Mouse (Mus musculus) hindbrain, embryonic 11.5 days (tissue): ENCODE results near the gene Morn5. TPM values are rescaled to one million over a fixed set of nuclear protein-coding genes. Genes with fewer than 3 reads are reported as not detected.

ENCODE experiments used
- ATAC-seq: fragments of 200-750 bp; cut with Nextera tagmentation; 2 replicates; pipeline ENCODE4 v1.8.0; 2017; ENCODE audit warnings: mild to moderate bottlenecking, moderate TSS enrichment, moderate library complexity; ENCODE audit not compliant: low FRiP score
- DNase-seq: peaks from one replicate; pipeline ENCODE4 v3.0.0-alpha.2; 2015; ENCODE audit warnings: low spot score
- H3K27ac ChIP-seq: fragments of 300-500 bp; sonication (generic); 2 replicates; pipeline ENCODE4 v1.5.1; 2014; ENCODE audit warnings: mild to moderate bottlenecking, low read depth, low read length
- H3K27me3 ChIP-seq: fragments of 300-500 bp; sonication (generic); 2 replicates; pipeline ENCODE4 v1.6.1; 2014; ENCODE audit warnings: mild to moderate bottlenecking, low read length, moderate library complexity, mixed read lengths; ENCODE audit not compliant: control insufficient read depth, insufficient read depth
- H3K36me3 ChIP-seq: fragments of 300-500 bp; sonication (generic); 2 replicates; pipeline ENCODE4 v1.6.1; 2014; ENCODE audit warnings: mild to moderate bottlenecking, low read length, moderate library complexity, mixed read lengths; ENCODE audit not compliant: control insufficient read depth, insufficient read depth
- H3K4me1 ChIP-seq: fragments of 300-500 bp; sonication (generic); replicated peaks from 2 replicates; pipeline ENCODE4 v1.6.1; 2014; ENCODE audit warnings: low read length, mixed read lengths; ENCODE audit not compliant: control insufficient read depth, insufficient read depth
- H3K4me2 ChIP-seq: fragments of 300-500 bp; sonication (generic); replicated peaks from 2 replicates; pipeline ENCODE4 v1.6.1; 2014; ENCODE audit warnings: mild to moderate bottlenecking, low read depth, low read length
- H3K4me3 ChIP-seq: fragments of 300-500 bp; sonication (generic); 2 replicates; pipeline ENCODE4 v1.5.1; 2014; ENCODE audit warnings: low read depth, low read length
- H3K9ac ChIP-seq: fragments of 300-500 bp; sonication (generic); 2 replicates; pipeline ENCODE4 v1.6.1; 2014; ENCODE audit warnings: low read depth, low read length
- H3K9me3 ChIP-seq: fragments of 300-500 bp; sonication (generic); 2 replicates; pipeline ENCODE4 v1.6.1; 2016; ENCODE audit warnings: low read length; ENCODE audit not compliant: control insufficient read depth
- WGBS: fragments of 180-500 bp; shearing (Covaris S2); extraction: QIAGEN DNeasy Blood & Tissue Kit; methylation state at CpG from one replicate; pipeline ENCODE4 v1.1.7; 2014; 5-methylcytosine and 5-hydroxymethylcytosine counted together
- polyA plus RNA-seq: library from polyadenylated mRNA; unstranded; fragments of >200 nt; fragmentation: Nextera tagmentation; extraction: Ambion mirVana; gene quantifications from 2 replicates; pipeline ENCODE4 v1.2.1, GENCODE M21; 2014

The Morn5 gene
- polyA plus RNA-seq, 1 experiment from 2014 or later, result 3.6 TPM

- peak; percentile 46 for DNase-seq
- H3K4me1 ChIP-seq, result peaks cover 8% of the 10 kb centered on the region; the same call in 1 of the 2 replicates
- peaks cover 95% of the 10 kb centered on the region for H3K27me3 ChIP-seq
- H3K9me3 ChIP-seq, result no peaks in the 10 kb centered on the region
- H3K4me3 ChIP-seq, result no peak overlapping the region
- no peak overlapping the region for H3K9ac ChIP-seq
- no peak for ATAC-seq
- WGBS, result 4% methylated on average over 31 of the region's 31 CpGs
- H3K27ac ChIP-seq, result no peak overlapping the region
- H3K36me3 ChIP-seq, result no peaks in the 10 kb centered on the region
- no peak overlapping the region for H3K4me2 ChIP-seq
Observed at GRCm38 (mm10) chr2:36093914-36094475, 44.7 kb downstream of the Morn5 start.

DNA sequence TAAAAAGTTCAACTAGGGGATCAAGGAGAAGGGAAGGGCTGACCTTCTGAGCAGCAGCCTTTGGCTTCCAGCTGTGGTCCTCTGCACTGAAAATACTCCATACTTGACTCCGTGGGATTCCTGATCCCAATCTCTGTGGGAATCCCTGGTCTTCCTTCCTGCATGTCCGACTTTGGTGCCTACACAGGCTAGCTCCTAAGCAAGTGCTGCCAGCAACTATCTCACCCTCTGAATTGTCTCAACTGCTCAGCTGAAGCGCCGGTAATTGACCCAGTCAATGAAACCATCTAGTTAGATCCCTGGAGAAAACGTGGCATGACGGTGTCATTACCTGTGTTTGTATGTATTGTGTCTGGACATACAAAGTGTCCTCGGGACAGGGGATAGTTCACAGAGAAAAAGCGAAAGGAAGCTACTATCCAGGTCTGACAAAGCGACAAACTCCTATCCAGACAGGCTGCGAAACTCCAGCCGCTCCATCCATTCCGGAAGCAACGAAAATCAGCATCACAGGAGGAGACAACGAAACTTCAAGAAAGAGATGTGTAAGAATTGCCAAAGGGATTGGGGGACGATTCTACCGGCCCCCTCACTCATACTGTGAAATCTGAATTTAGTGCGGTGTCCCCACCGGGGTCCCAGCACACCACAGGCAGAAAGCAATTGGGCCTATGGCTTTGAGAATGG lies 48.0 kb downstream of the Morn5 start:
- Histone ChIP-seq H3K9ac (no peak overlapping the region), H3K27me3 (peaks cover 98% of the 10 kb centered on the region), H3K36me3 (no peaks in the 10 kb centered on the region), H3K4me1 (0 out of 2 replicates have a peak, but pooled peaks cover 2% of the 10 kb centered on the region), H3K27ac (no peak overlapping the region), H3K4me2 (no peak overlapping the region), H3K4me3 (no peak overlapping the region), H3K9me3 (no peaks in the 10 kb centered on the region)
- no peak for ATAC-seq
- peak; percentile 61 for DNase-seq
- 2% methylated on average over 18 of the region's 18 CpGs for WGBS

- Histone ChIP-seq H3K4me3 (no peak overlapping the region), H3K4me2 (no peak overlapping the region), H3K4me1 (peaks cover 4% of the 10 kb centered on the region; the same call in 1 of the 2 replicates), H3K27me3 (peaks cover 98% of the 10 kb centered on the region), H3K27ac (no peak overlapping the region), H3K9me3 (no peaks in the 10 kb centered on the region), H3K9ac (no peak overlapping the region), H3K36me3 (no peaks in the 10 kb centered on the region)
- WGBS, result under 1% methylated on average over 5 of the region's 5 CpGs
- DNase-seq (peak; percentile 32), ATAC-seq (no peak)
Observed at GRCm38 (mm10) chr2:36098021-36098420, 48.8 kb downstream of the Morn5 start.

- ATAC-seq, result no peak
- WGBS, result 2% methylated on average over 6 of the region's 6 CpGs
Observed at GRCm38 (mm10) chr2:36099739-36100138, 50.5 kb downstream of the Morn5 start.

GRCm38 (mm10) chr2:36101866-36102558 lies 52.8 kb downstream of the Morn5 start:
- no peak overlapping the region for H3K4me2 ChIP-seq
- H3K36me3 ChIP-seq, result no peaks in the 10 kb centered on the region
- ATAC-seq, result no peak
- no peak overlapping the region for H3K27ac ChIP-seq
- no peak overlapping the region for H3K4me3 ChIP-seq
- no peak overlapping the region for H3K9ac ChIP-seq
- WGBS, result 2% methylated on average over 28 of the region's 28 CpGs
- peaks cover 99% of the 10 kb centered on the region for H3K27me3 ChIP-seq
- DNase-seq, result peak; percentile 68
- H3K9me3 ChIP-seq, result no peaks in the 10 kb centered on the region
- peaks cover 14% of the 10 kb centered on the region for H3K4me1 ChIP-seq

More at GRCm38 (mm10) chr2:36099739-36100138, 50.5 kb downstream of the Morn5 start:
- Histone ChIP-seq H3K36me3 (no peaks in the 10 kb centered on the region), H3K27ac (no peak overlapping the region), H3K9me3 (no peaks in the 10 kb centered on the region), H3K4me3 (no peak overlapping the region), H3K4me1 (peaks cover 11% of the 10 kb centered on the region), H3K27me3 (peaks cover 99% of the 10 kb centered on the region), H3K9ac (no peak overlapping the region), H3K4me2 (no peak overlapping the region)
- peak; percentile 30 for DNase-seq

GRCm38 (mm10) chr2:36102559-36102946 lies 53.3 kb downstream of the Morn5 start:
- peaks cover 99% of the 10 kb centered on the region for H3K27me3 ChIP-seq
- H3K9ac ChIP-seq, result no peak overlapping the region
- peaks cover 14% of the 10 kb centered on the region for H3K4me1 ChIP-seq
- H3K4me2 ChIP-seq, result peak overlapping the region; percentile 11; the same call in 1 of the 2 replicates
- WGBS, result under 1% methylated on average over 21 of the region's 21 CpGs
- no peak overlapping the region for H3K27ac ChIP-seq
- DNase-seq (no peak), ATAC-seq (no peak)
- H3K4me3 ChIP-seq, result no peak overlapping the region
- H3K9me3 ChIP-seq, result no peaks in the 10 kb centered on the region
- no peaks in the 10 kb centered on the region for H3K36me3 ChIP-seq

DNA sequence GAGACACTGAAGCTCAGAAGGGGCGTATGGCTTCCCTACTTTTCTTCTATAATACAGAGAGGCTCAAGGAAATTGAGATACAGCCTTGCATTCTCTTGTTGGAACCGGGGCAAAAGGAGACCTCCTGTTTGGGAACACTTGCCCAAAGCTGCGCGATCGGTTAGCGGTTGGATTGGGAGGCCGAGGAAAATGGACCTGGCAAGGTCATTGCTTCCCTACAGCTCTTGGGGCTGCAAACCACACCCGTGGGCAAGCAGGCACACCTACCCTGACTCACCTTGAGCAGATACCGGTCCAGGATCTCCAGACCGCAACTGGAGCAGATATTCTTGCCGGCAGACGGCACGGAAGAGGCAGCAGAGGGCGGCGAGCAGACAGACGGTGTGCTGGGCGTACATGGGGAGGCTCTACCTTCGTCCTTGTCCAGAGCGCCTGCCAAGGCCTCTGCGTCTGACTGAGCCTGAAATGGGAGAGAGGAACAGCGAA lies 53.9 kb downstream of the Morn5 start:
- WGBS, result 2% methylated on average over 21 of the region's 21 CpGs
- H3K4me2 ChIP-seq, result peak overlapping the region; percentile 31
- no peak overlapping the region for H3K9ac ChIP-seq
- no peak overlapping the region for H3K27ac ChIP-seq
- no peaks in the 10 kb centered on the region for H3K36me3 ChIP-seq
- no peak overlapping the region for H3K4me3 ChIP-seq
- ATAC-seq, result no peak
- H3K27me3 ChIP-seq, result peaks cover 99% of the 10 kb centered on the region
- H3K9me3 ChIP-seq, result no peaks in the 10 kb centered on the region
- peaks cover 14% of the 10 kb centered on the region for H3K4me1 ChIP-seq
- peak; percentile 51 for DNase-seq

- WGBS, result under 1% methylated on average over 38 of the region's 38 CpGs
- H3K27ac ChIP-seq, result no peak overlapping the region
- ATAC-seq (no peak), DNase-seq (peak; percentile 67)
- H3K4me1 ChIP-seq, result peaks cover 14% of the 10 kb centered on the region
- peak overlapping the region; percentile 31; the same call in 1 of the 2 replicates for H3K4me2 ChIP-seq
- no peaks in the 10 kb centered on the region for H3K36me3 ChIP-seq
- H3K9ac ChIP-seq, result no peak overlapping the region
- peaks cover 98% of the 10 kb centered on the region for H3K27me3 ChIP-seq
- no peaks in the 10 kb centered on the region for H3K9me3 ChIP-seq
- peak overlapping the region; percentile 20 for H3K4me3 ChIP-seq
Observed at GRCm38 (mm10) chr2:36103555-36104367, 54.5 kb downstream of the Morn5 start.
